Mouse (Mus musculus) monocyte, adult 5-6 weeks (primary cell): Measurements from ENCODE around the gene Hsd17b6. TPM values are rescaled to one million over a fixed set of nuclear protein-coding genes. Genes with fewer than 3 reads are reported as not detected.

Source experiments
- ATAC-seq: fragments of 153-309, 156-312 bp; replicated peaks from 2 replicates; pipeline ENCODE4 v1.8.0; 2017; ENCODE audit warnings: mild to moderate bottlenecking; ENCODE audit not compliant: low TSS enrichment, insufficient number of reproducible peaks, severe bottlenecking, poor library complexity, low FRiP score
- total RNA-seq: library from RNA; stranded (forward); fragments of 200-1000, 200-491, 200-594 nt; gene quantifications from 3 replicates; pipeline ENCODE4 v1.2.3, GENCODE M21; 2017

Hsd17b6 gene
- total RNA-seq, 1 experiment from 2014 or later: not detected

- ATAC-seq: peak; percentile 85
These were observed 7.9 kb upstream of the Hsd17b6 start, which contains the start of gene Prim1 for GRCm38 (mm10) chr10:128015068-128015934. Gene Prim1 (plus strand): TSS chr10:128015168.

- ATAC-seq: no peak
These were observed 2.3 kb upstream of the Hsd17b6 start for GRCm38 (mm10) chr10:128009735-128010134.

GRCm38 (mm10) chr10:128008207-128008889, 937 bp upstream of the Hsd17b6 start:
- peak; percentile 68 for ATAC-seq

GRCm38 (mm10) chr10:128005479-128005878, 1.9 kb downstream of the Hsd17b6 start:
- ATAC-seq: no peak

GRCm38 (mm10) chr10:128004918-128005317, 2.5 kb downstream of the Hsd17b6 start:
- ATAC-seq: no peak

- ATAC-seq: no peak
These were observed 4.1 kb downstream of the Hsd17b6 start for GRCm38 (mm10) chr10:128003281-128003801.

GRCm38 (mm10) chr10:127998260-127998659, 9.2 kb downstream of the Hsd17b6 start:
- ATAC-seq: no peak

- no peak for ATAC-seq
These were observed 10.7 kb downstream of the Hsd17b6 start for GRCm38 (mm10) chr10:127996690-127997089.

- no peak for ATAC-seq
These were observed 21.8 kb downstream of the Hsd17b6 start for GRCm38 (mm10) chr10:127985601-127986000.

GRCm38 (mm10) chr10:127984650-127985049, 22.8 kb downstream of the Hsd17b6 start:
- no peak for ATAC-seq

- ATAC-seq: no peak
These were observed 31.9 kb downstream of the Hsd17b6 start for GRCm38 (mm10) chr10:127975503-127975902.

- no peak for ATAC-seq
These were observed 33.3 kb downstream of the Hsd17b6 start for GRCm38 (mm10) chr10:127974062-127974461.

- no peak for ATAC-seq
These were observed 36.3 kb downstream of the Hsd17b6 start for GRCm38 (mm10) chr10:127971135-127971534.

GRCm38 (mm10) chr10:127970359-127970831, 37.0 kb downstream of the Hsd17b6 start:
- ATAC-seq: no peak

GRCm38 (mm10) chr10:127969820-127970219, 37.6 kb downstream of the Hsd17b6 start:
- ATAC-seq: no peak

- no peak for ATAC-seq
These were observed 40.9 kb downstream of the Hsd17b6 start for GRCm38 (mm10) chr10:127966506-127966905.

- ATAC-seq: no peak; the same call in 1 of the 2 replicates
These were observed 43.4 kb downstream of the Hsd17b6 start for GRCm38 (mm10) chr10:127964004-127964403.

GRCm38 (mm10) chr10:127962451-127962850, 45.0 kb downstream of the Hsd17b6 start:
- no peak for ATAC-seq

GRCm38 (mm10) chr10:127959161-127959679, 48.2 kb downstream of the Hsd17b6 start:
- ATAC-seq: no peak
